Mouse (Mus musculus): Measurements from ENCODE around the gene Syvn1.

Syvn1 gene

GRCm38 (mm10) chr19:6044102-6044501 lies 2.3 kb upstream of the Syvn1 start:
- 49% methylated on average over 4 of the region's 4 CpGs for WGBS

DNA sequence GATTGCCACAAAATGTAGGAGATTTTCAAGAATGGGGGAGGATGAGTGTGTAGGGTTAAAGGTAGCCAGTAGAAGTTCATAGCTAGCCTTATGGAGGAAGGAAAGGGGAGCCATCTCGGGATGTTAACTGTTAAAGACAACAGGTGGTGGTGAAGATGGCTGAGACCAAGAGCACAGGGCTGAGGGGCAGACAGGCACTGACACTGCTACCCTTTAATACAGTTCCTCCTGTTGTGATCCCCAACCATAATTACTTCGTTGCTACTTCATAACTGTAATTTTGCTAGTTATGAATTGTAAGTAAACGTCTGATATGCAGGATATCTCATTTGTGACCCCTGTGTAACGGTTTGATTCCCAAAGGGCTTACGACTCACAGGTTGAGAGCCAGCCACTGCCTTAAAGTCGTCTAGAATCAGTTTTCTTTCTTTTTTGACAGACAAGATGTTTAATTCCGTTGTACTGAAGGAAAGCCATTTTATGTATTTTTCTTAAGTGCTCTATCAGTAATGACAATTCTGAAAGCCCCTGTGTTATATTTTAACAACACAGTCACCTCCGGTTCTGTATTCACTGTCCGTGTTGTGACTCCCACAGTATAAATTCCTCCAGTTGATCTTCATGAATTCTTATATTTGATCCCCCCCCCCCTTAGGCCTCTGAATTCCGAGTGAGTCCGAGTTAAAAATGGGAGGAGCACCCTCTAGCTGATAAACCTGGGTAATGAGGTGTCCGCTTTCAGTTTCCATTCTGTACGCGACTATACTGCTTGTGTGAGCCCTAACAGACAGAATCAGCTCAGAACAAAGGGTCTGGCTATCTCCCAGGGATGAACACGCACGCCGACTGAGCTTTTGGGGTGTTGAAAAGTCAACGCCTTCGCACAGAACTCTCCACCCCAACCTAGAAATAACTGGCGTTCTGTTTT lies 746 bp upstream of the Syvn1 start:
- 11% methylated on average over 20 of the region's 20 CpGs for WGBS

DNA sequence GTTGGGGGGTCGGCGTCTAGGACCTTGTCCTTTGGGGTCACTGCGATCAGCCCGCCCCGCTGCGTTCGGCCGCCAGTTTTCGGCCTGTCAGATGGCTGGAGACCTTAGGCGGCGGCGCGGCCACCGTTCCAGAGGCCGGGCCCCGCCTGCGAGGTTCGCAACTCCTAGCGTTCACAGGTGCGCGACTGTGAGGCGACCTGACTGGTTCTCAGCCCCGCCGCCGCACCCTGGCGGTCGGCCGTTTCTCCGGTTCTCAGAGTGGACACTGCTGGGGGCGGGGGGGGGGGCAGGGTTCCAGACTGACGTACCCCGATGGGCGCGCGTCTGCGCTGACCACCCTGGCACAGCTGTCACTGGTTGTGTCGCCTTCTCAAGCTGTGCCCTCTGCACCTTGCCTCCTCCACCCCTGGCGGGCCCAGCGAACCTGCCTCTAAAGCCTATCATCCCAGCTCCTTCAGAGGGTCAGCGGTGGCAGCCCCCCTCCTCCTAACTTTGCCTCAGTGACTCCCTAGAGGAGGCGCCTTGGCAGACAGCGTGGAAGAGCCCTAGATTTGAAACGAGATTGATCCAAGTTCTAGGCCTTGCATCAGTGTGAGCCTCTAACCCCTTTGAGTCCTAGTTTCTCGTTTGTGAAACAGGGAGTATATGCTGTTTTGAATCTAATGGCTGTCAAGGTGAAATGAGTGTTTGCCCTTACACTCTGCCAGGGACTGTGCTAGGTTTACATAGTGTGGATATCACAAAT lies 950 bp downstream of the Syvn1 start:
- WGBS, result under 1% methylated on average over 44 of the region's 44 CpGs

DNA sequence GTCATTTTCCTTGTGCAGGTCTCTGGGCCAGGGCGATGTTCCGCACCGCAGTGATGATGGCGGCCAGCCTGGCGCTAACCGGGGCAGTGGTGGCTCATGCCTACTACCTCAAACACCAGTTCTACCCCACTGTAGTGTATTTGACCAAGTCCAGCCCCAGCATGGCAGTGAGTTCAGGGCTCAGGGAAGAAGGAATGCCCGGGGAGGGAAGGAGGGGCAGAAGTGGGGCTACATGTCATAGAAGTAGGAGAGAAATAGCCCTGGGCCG lies 1.5 kb downstream of the Syvn1 start:
- WGBS, result 84% methylated on average over 8 of the region's 8 CpGs

- 84% methylated on average over 11 of the region's 11 CpGs for WGBS
Measured at GRCm38 (mm10) chr19:6048681-6049410, 2.5 kb downstream of the Syvn1 start.

- 81% methylated on average over 7 of the region's 7 CpGs for WGBS
Measured at GRCm38 (mm10) chr19:6052516-6052915, 6.1 kb downstream of the Syvn1 start.

GRCm38 (mm10) chr19:6054296-6054695 lies 7.9 kb downstream of the Syvn1 start:
- 75% methylated on average over 5 of the region's 5 CpGs for WGBS

DNA sequence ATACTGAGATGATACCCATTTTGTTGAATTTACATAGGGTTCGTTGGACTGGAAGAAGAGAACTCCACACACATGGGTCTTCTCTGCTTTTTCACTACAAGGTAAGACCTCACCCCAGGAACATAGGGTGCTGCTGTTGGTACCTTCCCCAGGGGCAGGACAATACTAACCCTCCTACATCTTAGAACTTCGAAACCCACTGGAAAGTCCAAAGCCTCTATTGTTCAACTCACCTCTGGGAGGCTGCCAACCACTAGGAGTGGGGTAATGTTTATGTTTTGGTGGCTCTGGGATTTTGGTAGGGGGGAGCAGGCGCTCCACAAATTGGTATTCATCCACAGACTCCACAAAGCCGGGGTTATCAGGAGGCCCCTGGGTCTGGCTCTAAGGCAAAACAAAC lies 10.3 kb downstream of the Syvn1 start:
- 32% methylated on average over 4 of the region's 4 CpGs for WGBS

- under 1% methylated on average over 63 of the region's 63 CpGs for WGBS
Measured at GRCm38 (mm10) chr19:6057313-6058096, 11.1 kb downstream of the Syvn1 start, which contains the start of the genes Mrpl49 and Fau. Gene Mrpl49, minus strand, starts transcription at chr19:6057785. Gene Fau, plus strand, starts transcription at chr19:6057844.

- 27% methylated on average over 5 of the region's 5 CpGs for WGBS
Measured at GRCm38 (mm10) chr19:6058513-6058912, 12.1 kb downstream of the Syvn1 start.

DNA sequence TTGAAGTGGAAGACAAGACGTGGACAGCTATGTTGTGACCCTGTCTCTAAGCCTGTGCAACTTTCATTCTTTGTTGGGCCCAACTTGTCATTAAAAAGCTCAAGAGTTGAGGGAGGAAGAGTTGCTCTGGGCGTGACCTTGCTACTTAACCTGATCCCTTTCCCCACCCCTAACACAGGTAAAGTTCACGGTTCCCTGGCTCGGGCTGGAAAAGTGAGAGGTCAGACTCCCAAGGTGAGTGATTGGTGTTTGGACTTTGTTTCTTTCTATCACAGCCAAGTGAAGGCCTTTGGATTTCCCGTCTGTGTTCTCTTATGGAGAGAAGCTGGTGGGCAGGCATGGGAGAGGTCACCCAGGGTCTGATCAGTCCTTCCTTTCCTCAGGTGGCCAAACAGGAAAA lies 12.6 kb downstream of the Syvn1 start:
- 84% methylated on average over 5 of the region's 5 CpGs for WGBS

- under 1% methylated on average over 58 of the region's 58 CpGs for WGBS
Measured at GRCm38 (mm10) chr19:6061021-6061533, 14.7 kb downstream of the Syvn1 start, which contains the start of gene Znhit2. Gene Znhit2, plus strand, starts transcription at chr19:6061192.

- WGBS, result under 1% methylated on average over 44 of the region's 44 CpGs
Measured at GRCm38 (mm10) chr19:6061641-6062302, 15.4 kb downstream of the Syvn1 start.

GRCm38 (mm10) chr19:6062418-6062817 lies 16.0 kb downstream of the Syvn1 start:
- WGBS, result 50% methylated on average over 5 of the region's 5 CpGs

GRCm38 (mm10) chr19:6063081-6063480 lies 16.7 kb downstream of the Syvn1 start:
- WGBS, result 94% methylated on average over 6 of the region's 6 CpGs

GRCm38 (mm10) chr19:6066571-6066970 lies 20.2 kb downstream of the Syvn1 start:
- WGBS, result 25% methylated on average over 5 of the region's 5 CpGs

GRCm38 (mm10) chr19:6067011-6067723 lies 20.8 kb downstream of the Syvn1 start:
- WGBS, result under 1% methylated on average over 30 of the region's 30 CpGs

DNA sequence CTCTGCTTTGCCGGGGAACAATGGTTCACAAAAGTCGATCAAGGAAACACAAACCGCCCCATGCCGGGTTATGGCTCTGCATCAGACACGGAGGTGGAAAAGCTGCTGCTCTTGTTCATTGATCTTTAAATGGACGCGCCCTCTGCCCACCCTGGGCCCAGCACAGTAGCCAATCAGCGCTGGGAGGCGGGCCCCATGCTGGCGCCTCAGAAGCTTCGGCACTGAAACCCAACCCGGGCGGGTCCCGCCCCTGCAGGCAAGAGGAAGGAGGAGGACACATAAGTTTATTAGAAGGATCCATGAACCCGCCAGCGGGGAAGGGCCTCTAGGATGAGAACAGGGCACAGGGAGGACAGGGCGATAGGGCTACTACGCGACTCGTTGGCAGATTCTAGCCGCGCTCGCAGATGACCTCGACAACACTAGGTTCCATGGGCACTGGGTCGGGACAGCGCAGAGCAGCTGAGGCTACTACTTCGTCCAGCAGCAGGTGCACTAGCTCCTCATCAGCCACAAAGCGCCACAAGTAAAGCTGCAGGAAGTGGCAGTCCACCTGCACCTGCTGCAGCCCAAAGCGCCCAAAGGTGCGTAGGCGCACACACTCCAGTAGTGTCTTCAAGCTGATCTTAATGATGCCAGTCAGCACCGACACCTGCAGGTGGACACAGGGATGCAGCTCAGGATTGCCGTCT lies 21.5 kb downstream of the Syvn1 start, which contains the start of gene Tm7sf2:
Gene Tm7sf2, minus strand, starts transcription at position 650 of the 692 bp plus-strand sequence.
- WGBS, result 10% methylated on average over 33 of the region's 33 CpGs

DNA sequence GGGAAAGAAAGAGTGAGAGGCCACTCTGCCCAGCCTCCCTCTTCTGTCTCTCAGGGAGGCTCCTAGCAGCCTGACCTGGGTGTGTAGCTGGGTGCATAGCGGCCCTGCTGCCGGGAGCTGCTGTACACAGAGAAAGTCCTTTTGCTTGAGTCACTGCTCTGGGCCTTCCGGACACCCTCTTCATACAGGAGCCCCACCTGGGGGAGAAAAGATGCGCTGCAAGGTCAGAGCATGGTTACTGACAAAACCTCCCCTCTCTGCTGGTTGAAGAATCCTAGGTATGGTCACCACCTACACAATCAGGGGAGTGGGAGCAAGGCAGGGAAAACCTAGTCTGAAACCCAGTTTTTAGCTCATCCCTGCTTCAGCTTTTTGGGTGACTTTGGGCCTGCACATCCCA lies 22.6 kb downstream of the Syvn1 start:
- 81% methylated on average over 4 of the region's 4 CpGs for whole genome bisulfite sequencing
